Mouse (Mus musculus): Measurements from ENCODE around the gene Cks2.
"Not testable (repeated sequence)": the region's sequence is repeated elsewhere in the genome, so short reads cannot be mapped to it uniquely, and the experiment has no call there.

Cks2 gene

GRCm38 (mm10) chr13:51641424-51641823 lies 3.6 kb upstream of the Cks2 start:
- DNase-seq: no peak

- DNase-seq: no peak
Measured at GRCm38 (mm10) chr13:51642171-51642778, 2.8 kb upstream of the Cks2 start.

- DNase-seq: no peak
Measured at GRCm38 (mm10) chr13:51643924-51644828, 856 bp upstream of the Cks2 start.

GRCm38 (mm10) chr13:51645872-51646271 lies 840 bp downstream of the Cks2 start:
- no peak for DNase-seq

- no peak for DNase-seq
Measured at GRCm38 (mm10) chr13:51646362-51647027, 1.5 kb downstream of the Cks2 start.

GRCm38 (mm10) chr13:51647770-51648169 lies 2.7 kb downstream of the Cks2 start:
- DNase-seq: no peak

GRCm38 (mm10) chr13:51648237-51648636 lies 3.2 kb downstream of the Cks2 start:
- DNase-seq: no peak

GRCm38 (mm10) chr13:51649740-51650139 lies 4.7 kb downstream of the Cks2 start:
- DNase-seq: no peak

GRCm38 (mm10) chr13:51651408-51652064 lies 6.5 kb downstream of the Cks2 start, which contains the start of gene Secisbp2:
Gene Secisbp2, plus strand, starts transcription at chr13:51651697.
- peak; percentile 89 for DNase-seq

- no peak for DNase-seq
Measured at GRCm38 (mm10) chr13:51653159-51653558, 8.1 kb downstream of the Cks2 start.

GRCm38 (mm10) chr13:51653961-51654360 lies 8.9 kb downstream of the Cks2 start:
- no peak for DNase-seq

- no peak for DNase-seq
Measured at GRCm38 (mm10) chr13:51656516-51657235, 11.6 kb downstream of the Cks2 start.

GRCm38 (mm10) chr13:51658094-51658493 lies 13.1 kb downstream of the Cks2 start:
- DNase-seq: no peak

GRCm38 (mm10) chr13:51659573-51659972 lies 14.5 kb downstream of the Cks2 start:
- DNase-seq: no peak

GRCm38 (mm10) chr13:51663561-51663960 lies 18.5 kb downstream of the Cks2 start:
- no peak for DNase-seq

- DNase-seq: not testable (repeated sequence)
Measured at GRCm38 (mm10) chr13:51668195-51668594, 23.2 kb downstream of the Cks2 start.

GRCm38 (mm10) chr13:51676641-51677040 lies 31.6 kb downstream of the Cks2 start:
- DNase-seq: no peak

- DNase-seq: no peak
Measured at GRCm38 (mm10) chr13:51677041-51677440, 32.0 kb downstream of the Cks2 start.

- no peak for DNase-seq
Measured at GRCm38 (mm10) chr13:51677630-51678185, 32.7 kb downstream of the Cks2 start.

- no peak for DNase-seq
Measured at GRCm38 (mm10) chr13:51678687-51679086, 33.7 kb downstream of the Cks2 start.

GRCm38 (mm10) chr13:51679332-51679731 lies 34.3 kb downstream of the Cks2 start:
- no peak for DNase-seq

GRCm38 (mm10) chr13:51681076-51681475 lies 36.0 kb downstream of the Cks2 start:
- DNase-seq: no peak

Data from thymus, adult 18-20 months (tissue).